Mouse (Mus musculus) heart, embryonic 15.5 days (tissue): ENCODE results near the gene Iqca. TPM values are rescaled to one million over a fixed set of nuclear protein-coding genes. Genes with fewer than 3 reads are reported as not detected.

ENCODE experiments used
- ATAC-seq: fragments of 200-750 bp; cut with Nextera tagmentation; replicated peaks from 2 replicates; pipeline ENCODE4 v1.8.0; 2017; ENCODE audit warnings: low read depth, moderate TSS enrichment; ENCODE audit not compliant: insufficient number of reproducible peaks, insufficient read depth, low FRiP score
- H3K27ac ChIP-seq: fragments of 300-500 bp; sonication (generic); 2 replicates; pipeline ENCODE4 v1.5.1; 2015; ENCODE audit warnings: mild to moderate bottlenecking, inconsistent platforms
- H3K27me3 ChIP-seq: fragments of 300-500 bp; sonication (generic); 2 replicates; pipeline ENCODE4 v1.6.1; 2015; ENCODE audit warnings: inconsistent platforms
- H3K36me3 ChIP-seq: fragments of 300-500 bp; sonication (generic); 2 replicates; pipeline ENCODE4 v1.6.1; 2015; ENCODE audit warnings: mild to moderate bottlenecking, inconsistent platforms
- H3K4me1 ChIP-seq: fragments of 300-500 bp; sonication (generic); replicated peaks from 2 replicates; pipeline ENCODE4 v1.6.1; 2015; ENCODE audit warnings: inconsistent platforms
- H3K4me2 ChIP-seq: fragments of 300-500 bp; sonication (generic); 2 replicates; pipeline ENCODE4 v1.6.1; 2015; ENCODE audit warnings: inconsistent platforms, mild to moderate bottlenecking, moderate library complexity
- H3K4me3 ChIP-seq: fragments of 300-500 bp; sonication (generic); 2 replicates; pipeline ENCODE4 v1.5.1; 2015; ENCODE audit warnings: mild to moderate bottlenecking, inconsistent platforms
- H3K9ac ChIP-seq: fragments of 300-500 bp; sonication (generic); 2 replicates; pipeline ENCODE4 v1.6.1; 2015; ENCODE audit warnings: mild to moderate bottlenecking, inconsistent platforms
- H3K9me3 ChIP-seq: fragments of 300-500 bp; sonication (generic); replicated peaks from 2 replicates; pipeline ENCODE4 v1.6.1; 2016; ENCODE audit warnings: inconsistent platforms
- WGBS: fragments of 180-500 bp; shearing (Covaris S2); methylation state at CpG from one replicate; pipeline ENCODE4 v1.1.7; 2015; ENCODE audit warnings: mixed read lengths; 5-methylcytosine and 5-hydroxymethylcytosine counted together
- polyA plus RNA-seq: library from polyadenylated mRNA; unstranded; fragments of >200 nt; fragmentation: Nextera tagmentation; extraction: Ambion mirVana; gene quantifications from 2 replicates; pipeline ENCODE4 v1.2.1, GENCODE M21; 2015

The Iqca gene
- polyA plus RNA-seq: 0.15 TPM in 1 of 2 replicates, not detected in the other

GRCm38 (mm10) chr1:90153099-90153744 lies at the start of gene Iqca:
Iqca (minus strand) TSS chr1:90153401.
- H3K27me3 ChIP-seq: peaks cover 55% of the 10 kb centered on the region
- ATAC-seq: peak; percentile 75
- 0 out of 2 replicates have a peak within 1 kb of the TSS, but pooled peaks have one; percentile 11 for H3K9ac ChIP-seq

GRCm38 (mm10) chr1:90202207-90202978 lies 49.2 kb upstream of the Iqca start:
- Histone ChIP-seq H3K4me2 (peak overlapping the region; percentile 69), H3K9ac (0 out of 2 replicates have a peak overlapping the region, but pooled peaks have one; percentile 22)
- ATAC-seq: peak; percentile 63

More at GRCm38 (mm10) chr1:90153099-90153744, at the start of gene Iqca:
- Histone ChIP-seq H3K4me1 (peaks cover 21% of the 10 kb centered on the region), H3K9me3 (no peaks in the 10 kb centered on the region), H3K4me3 (peak within 1 kb of the TSS; percentile 23), H3K4me2 (peak within 1 kb of the TSS; percentile 52), H3K27ac (no peak within 1 kb of the TSS), H3K36me3 (no peaks in the 10 kb centered on the region)
- 4% methylated on average over 18 of the region's 18 CpGs for WGBS

GRCm38 (mm10) chr1:90201655-90202054 lies 48.5 kb upstream of the Iqca start:
- Histone ChIP-seq H3K36me3 (no peaks in the 10 kb centered on the region), H3K9me3 (no peaks in the 10 kb centered on the region), H3K9ac (no peak overlapping the region), H3K4me1 (peaks cover 30% of the 10 kb centered on the region), H3K4me3 (no peak overlapping the region), H3K27me3 (peaks cover 30% of the 10 kb centered on the region), H3K4me2 (no peak overlapping the region), H3K27ac (no peak overlapping the region)
- no peak for ATAC-seq
- WGBS: 52% methylated on average over 2 of the region's 2 CpGs

More at GRCm38 (mm10) chr1:90202207-90202978, 49.2 kb upstream of the Iqca start:
- Histone ChIP-seq H3K4me3 (peak overlapping the region; percentile 5; the same call in 1 of the 2 replicates), H3K4me1 (peaks cover 34% of the 10 kb centered on the region), H3K9me3 (no peaks in the 10 kb centered on the region), H3K36me3 (no peaks in the 10 kb centered on the region), H3K27ac (peak overlapping the region; percentile 15; the same call in 1 of the 2 replicates), H3K27me3 (peaks cover 30% of the 10 kb centered on the region)
- 14% methylated on average over 23 of the region's 23 CpGs for WGBS

- H3K27ac ChIP-seq: no peak overlapping the region
- no peak overlapping the region for H3K4me3 ChIP-seq
- H3K4me2 ChIP-seq: no peak overlapping the region
- 69% methylated on average over 5 of the region's 5 CpGs for WGBS
- peaks cover 30% of the 10 kb centered on the region for H3K27me3 ChIP-seq
- H3K4me1 ChIP-seq: peaks cover 30% of the 10 kb centered on the region
- no peaks in the 10 kb centered on the region for H3K36me3 ChIP-seq
- no peak for ATAC-seq
- H3K9ac ChIP-seq: no peak overlapping the region
- no peaks in the 10 kb centered on the region for H3K9me3 ChIP-seq
These were observed 48.0 kb upstream of the Iqca start for GRCm38 (mm10) chr1:90201246-90201645.

GRCm38 (mm10) chr1:90189046-90189445 lies 35.8 kb upstream of the Iqca start:
- H3K4me1 ChIP-seq: no peaks in the 10 kb centered on the region
- 0 out of 2 replicates have a peak, but pooled peaks cover 3% of the 10 kb centered on the region for H3K27me3 ChIP-seq
- no peak overlapping the region for H3K4me3 ChIP-seq
- ATAC-seq: no peak
- no peaks in the 10 kb centered on the region for H3K9me3 ChIP-seq
- H3K36me3 ChIP-seq: no peaks in the 10 kb centered on the region
- no peak overlapping the region for H3K4me2 ChIP-seq
- no peak overlapping the region for H3K27ac ChIP-seq
- H3K9ac ChIP-seq: no peak overlapping the region
- WGBS: 87% methylated on average over 6 of the region's 6 CpGs

GRCm38 (mm10) chr1:90186874-90187273 lies 33.7 kb upstream of the Iqca start:
- H3K9me3 ChIP-seq: no peaks in the 10 kb centered on the region
- no peak overlapping the region for H3K4me2 ChIP-seq
- no peaks in the 10 kb centered on the region for H3K36me3 ChIP-seq
- ATAC-seq: no peak
- 83% methylated on average over 5 of the region's 5 CpGs for WGBS
- H3K4me3 ChIP-seq: no peak overlapping the region
- no peak overlapping the region for H3K9ac ChIP-seq
- H3K27ac ChIP-seq: no peak overlapping the region
- H3K27me3 ChIP-seq: 0 out of 2 replicates have a peak, but pooled peaks cover 3% of the 10 kb centered on the region
- no peaks in the 10 kb centered on the region for H3K4me1 ChIP-seq

- Histone ChIP-seq H3K4me2 (no peak overlapping the region), H3K4me3 (no peak overlapping the region), H3K9me3 (no peaks in the 10 kb centered on the region), H3K4me1 (no peaks in the 10 kb centered on the region), H3K9ac (no peak overlapping the region), H3K27ac (no peak overlapping the region), H3K36me3 (no peaks in the 10 kb centered on the region), H3K27me3 (peaks cover 3% of the 10 kb centered on the region; the same call in 1 of the 2 replicates)
- no peak for ATAC-seq
- WGBS: 66% methylated on average over 4 of the region's 4 CpGs
These were observed 33.0 kb upstream of the Iqca start for GRCm38 (mm10) chr1:90186173-90186572.

GRCm38 (mm10) chr1:90183602-90184001 lies 30.4 kb upstream of the Iqca start:
- no peaks in the 10 kb centered on the region for H3K4me1 ChIP-seq
- no peak overlapping the region for H3K9ac ChIP-seq
- no peaks in the 10 kb centered on the region for H3K36me3 ChIP-seq
- H3K9me3 ChIP-seq: no peaks in the 10 kb centered on the region
- H3K4me3 ChIP-seq: no peak overlapping the region
- no peak overlapping the region for H3K27ac ChIP-seq
- H3K27me3 ChIP-seq: peaks cover 9% of the 10 kb centered on the region; the same call in 1 of the 2 replicates
- 53% methylated on average over 6 of the region's 6 CpGs for WGBS
- no peak for ATAC-seq
- no peak overlapping the region for H3K4me2 ChIP-seq

GRCm38 (mm10) chr1:90182521-90182920 lies 29.3 kb upstream of the Iqca start:
- no peaks in the 10 kb centered on the region for H3K4me1 ChIP-seq
- ATAC-seq: no peak
- H3K27me3 ChIP-seq: peaks cover 9% of the 10 kb centered on the region; the same call in 1 of the 2 replicates
- no peaks in the 10 kb centered on the region for H3K9me3 ChIP-seq
- no peak overlapping the region for H3K9ac ChIP-seq
- no peak overlapping the region for H3K4me2 ChIP-seq
- H3K36me3 ChIP-seq: no peaks in the 10 kb centered on the region
- no peak overlapping the region for H3K27ac ChIP-seq
- H3K4me3 ChIP-seq: no peak overlapping the region
- WGBS: 51% methylated on average over 5 of the region's 5 CpGs

- no peaks in the 10 kb centered on the region for H3K9me3 ChIP-seq
- no peak overlapping the region for H3K4me2 ChIP-seq
- WGBS: 76% methylated on average over 12 of the region's 12 CpGs
- no peak overlapping the region for H3K27ac ChIP-seq
- H3K36me3 ChIP-seq: no peaks in the 10 kb centered on the region
- H3K4me3 ChIP-seq: no peak overlapping the region
- no peak for ATAC-seq
- no peak overlapping the region for H3K9ac ChIP-seq
- peaks cover 9% of the 10 kb centered on the region; the same call in 1 of the 2 replicates for H3K27me3 ChIP-seq
- peaks cover 3% of the 10 kb centered on the region; the same call in 1 of the 2 replicates for H3K4me1 ChIP-seq
These were observed 27.9 kb upstream of the Iqca start for GRCm38 (mm10) chr1:90180966-90181699.

- no peak overlapping the region for H3K27ac ChIP-seq
- no peak for ATAC-seq
- WGBS: 75% methylated on average over 7 of the region's 7 CpGs
- peaks cover 9% of the 10 kb centered on the region; the same call in 1 of the 2 replicates for H3K27me3 ChIP-seq
- no peak overlapping the region for H3K4me2 ChIP-seq
- no peaks in the 10 kb centered on the region for H3K36me3 ChIP-seq
- H3K9ac ChIP-seq: no peak overlapping the region
- no peaks in the 10 kb centered on the region for H3K9me3 ChIP-seq
- H3K4me3 ChIP-seq: no peak overlapping the region
- H3K4me1 ChIP-seq: peaks cover 5% of the 10 kb centered on the region; the same call in 1 of the 2 replicates
These were observed 27.3 kb upstream of the Iqca start for GRCm38 (mm10) chr1:90180479-90180878.
